Mouse (Mus musculus) stomach, embryonic 15.5 days (tissue): ENCODE data around the gene Zc3h14. TPM values are rescaled to one million over a fixed set of nuclear protein-coding genes. Genes with fewer than 3 reads are reported as not detected.

Experiments used
- ATAC-seq: fragments of 200-750 bp; cut with Nextera tagmentation; 2 replicates; pipeline ENCODE4 v1.8.0; 2017; ENCODE audit warnings: low read depth, moderate number of reproducible peaks, moderate TSS enrichment; ENCODE audit not compliant: insufficient read depth, low FRiP score
- H3K27ac ChIP-seq: fragments of 300-500 bp; sonication (generic); 2 replicates; pipeline ENCODE4 v1.5.1; 2015; ENCODE audit warnings: mild to moderate bottlenecking, inconsistent platforms
- H3K27me3 ChIP-seq: fragments of 300-500 bp; sonication (generic); replicated peaks from 2 replicates; pipeline ENCODE4 v1.6.1; 2015; ENCODE audit warnings: inconsistent platforms
- H3K36me3 ChIP-seq: fragments of 300-500 bp; sonication (generic); 2 replicates; pipeline ENCODE4 v1.6.1; 2015; ENCODE audit warnings: inconsistent platforms
- H3K4me1 ChIP-seq: fragments of 300-500 bp; sonication (generic); 2 replicates; pipeline ENCODE4 v1.6.1; 2015; ENCODE audit warnings: inconsistent platforms
- H3K4me2 ChIP-seq: fragments of 300-500 bp; sonication (generic); 2 replicates; pipeline ENCODE4 v1.6.1; 2015; ENCODE audit warnings: mild to moderate bottlenecking, inconsistent platforms
- H3K4me3 ChIP-seq: fragments of 300-500 bp; sonication (generic); replicated peaks from 2 replicates; pipeline ENCODE4 v1.5.1; 2015; ENCODE audit warnings: inconsistent platforms
- H3K9ac ChIP-seq: fragments of 300-500 bp; sonication (generic); 2 replicates; pipeline ENCODE4 v1.6.1; 2015; ENCODE audit warnings: inconsistent platforms
- H3K9me3 ChIP-seq: fragments of 300-500 bp; sonication (generic); 2 replicates; pipeline ENCODE4 v1.6.1; 2016; ENCODE audit warnings: inconsistent platforms
- WGBS: fragments of 180-500 bp; shearing (Covaris S2); methylation state at CpG from one replicate; pipeline ENCODE4 v1.1.7; 2015; 5-methylcytosine and 5-hydroxymethylcytosine counted together
- polyA plus RNA-seq: library from polyadenylated mRNA; unstranded; fragments of >200 nt; fragmentation: Nextera tagmentation; extraction: Ambion mirVana; gene quantifications from 2 replicates; pipeline ENCODE4 v1.2.1, GENCODE M21; 2015

Gene Zc3h14
- polyA plus RNA-seq, 1 experiment from 2014 or later, result 101 TPM

DNA sequence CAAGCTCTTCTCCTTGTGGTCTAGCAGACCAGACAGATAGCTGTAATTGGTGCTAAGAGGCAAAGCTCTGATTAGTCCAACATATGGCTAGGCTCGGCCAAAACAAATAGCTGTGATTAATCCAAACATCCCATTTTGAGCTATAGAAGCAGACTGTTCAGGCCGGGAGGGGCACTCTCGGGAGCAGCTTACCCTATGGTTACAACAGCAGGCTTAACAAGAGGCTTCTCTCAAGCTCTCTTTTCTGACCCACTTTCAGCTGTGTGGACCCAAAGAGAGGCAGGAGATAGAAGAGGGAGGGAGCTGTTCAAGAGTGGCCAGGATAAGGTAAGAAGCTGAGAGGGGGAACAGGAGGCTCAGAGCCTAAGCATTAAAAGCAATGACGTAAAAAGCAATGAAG, 1.1 kb upstream of the Zc3h14 start:
- H3K4me3 ChIP-seq, result no peak overlapping the region
- no peak for ATAC-seq
- H3K27ac ChIP-seq, result no peak overlapping the region
- H3K4me2 ChIP-seq, result no peak overlapping the region
- no peak overlapping the region for H3K9ac ChIP-seq
- H3K9me3 ChIP-seq, result no peaks in the 10 kb centered on the region
- peaks cover 5% of the 10 kb centered on the region; the same call in 1 of the 2 replicates for H3K4me1 ChIP-seq
- no peaks in the 10 kb centered on the region for H3K36me3 ChIP-seq
- H3K27me3 ChIP-seq, result no peaks in the 10 kb centered on the region
- 42% methylated on average over 4 of the region's 4 CpGs for WGBS

DNA sequence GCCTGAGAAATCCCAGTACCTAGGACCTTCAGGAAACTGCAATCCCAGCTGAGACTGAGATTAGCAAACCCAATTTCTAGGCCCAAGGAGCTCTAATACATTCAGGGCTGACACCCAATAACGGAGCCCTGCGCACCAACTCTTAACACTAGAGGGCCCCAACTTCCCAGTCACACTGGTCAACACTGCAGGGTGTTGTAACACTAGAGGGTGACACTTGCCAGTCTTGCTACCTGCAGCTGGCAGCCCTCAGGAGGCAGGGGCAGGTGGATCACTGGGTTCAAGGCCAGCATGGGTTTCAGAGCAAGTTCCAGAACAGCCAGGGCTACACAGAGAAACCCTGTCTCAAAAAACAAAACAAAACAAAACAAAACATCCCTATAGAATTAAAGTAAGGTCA, 633 bp upstream of the Zc3h14 start:
- H3K27ac ChIP-seq, result no peak overlapping the region
- no peaks in the 10 kb centered on the region for H3K9me3 ChIP-seq
- H3K36me3 ChIP-seq, result no peaks in the 10 kb centered on the region
- H3K4me2 ChIP-seq, result no peak overlapping the region; the same call in 1 of the 2 replicates
- peak; percentile 69; the same call in 1 of the 2 replicates for ATAC-seq
- no peak overlapping the region for H3K4me3 ChIP-seq
- peaks cover 5% of the 10 kb centered on the region; the same call in 1 of the 2 replicates for H3K4me1 ChIP-seq
- no peaks in the 10 kb centered on the region for H3K27me3 ChIP-seq
- H3K9ac ChIP-seq, result no peak overlapping the region
- 18% methylated on average over 2 of the region's 2 CpGs for WGBS

- no peak for ATAC-seq
- Histone ChIP-seq H3K9me3 (no peaks in the 10 kb centered on the region), H3K27ac (peak overlapping the region; percentile 92), H3K4me3 (peak overlapping the region; percentile 93), H3K4me1 (peaks cover 5% of the 10 kb centered on the region; the same call in 1 of the 2 replicates), H3K4me2 (peak overlapping the region; percentile 63), H3K27me3 (no peaks in the 10 kb centered on the region), H3K36me3 (no peaks in the 10 kb centered on the region), H3K9ac (peak overlapping the region; percentile 94)
- under 1% methylated on average over 14 of the region's 14 CpGs for WGBS
Measured at GRCm38 (mm10) chr12:98747380-98747753, 603 bp downstream of the Zc3h14 start.

DNA sequence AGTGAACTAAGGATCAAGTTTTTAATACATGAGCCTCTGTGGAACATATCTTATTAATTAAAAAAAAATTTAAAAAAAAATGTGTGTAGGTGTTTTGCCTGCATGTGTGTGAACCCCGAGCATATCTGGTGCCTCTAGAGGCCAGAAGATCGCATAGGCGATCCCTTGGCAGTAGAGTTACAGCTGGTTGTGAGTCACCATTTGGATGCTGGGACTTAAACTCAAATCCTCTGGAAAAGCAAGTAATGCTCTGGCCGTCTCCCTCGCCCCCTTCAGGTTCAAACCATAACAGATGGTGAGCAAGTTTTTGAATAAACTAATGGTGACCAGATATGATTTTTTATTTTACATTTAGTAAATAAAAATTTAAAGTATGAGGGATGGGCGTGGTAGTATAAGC, 10.9 kb downstream of the Zc3h14 start:
- 83% methylated on average over 6 of the region's 6 CpGs for WGBS
- no peak overlapping the region for H3K4me2 ChIP-seq
- ATAC-seq, result no peak
- no peak overlapping the region for H3K4me3 ChIP-seq
- no peak overlapping the region for H3K9ac ChIP-seq
- no peaks in the 10 kb centered on the region for H3K27me3 ChIP-seq
- peaks cover 50% of the 10 kb centered on the region for H3K36me3 ChIP-seq
- no peak overlapping the region for H3K27ac ChIP-seq
- H3K4me1 ChIP-seq, result no peaks in the 10 kb centered on the region
- no peaks in the 10 kb centered on the region for H3K9me3 ChIP-seq

DNA sequence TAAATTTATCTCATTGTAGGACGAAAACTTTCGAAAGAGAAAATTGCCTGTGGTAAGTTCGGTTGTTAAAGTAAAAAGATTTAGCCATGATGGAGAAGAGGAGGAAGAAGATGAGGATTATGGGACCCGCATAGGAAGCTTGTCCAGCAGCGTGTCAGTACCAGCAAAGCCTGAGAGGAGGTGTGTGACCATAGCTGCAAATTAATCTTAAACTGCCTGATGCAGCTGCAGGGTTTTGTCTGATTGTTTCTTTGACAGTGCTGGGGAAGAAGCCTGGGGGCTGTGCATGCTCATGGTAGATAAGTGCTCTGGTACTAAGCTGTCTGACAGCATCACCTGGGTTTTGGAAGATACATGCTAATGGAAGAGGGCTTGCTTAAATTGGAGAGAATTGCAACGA, 12.9 kb downstream of the Zc3h14 start:
- no peaks in the 10 kb centered on the region for H3K27me3 ChIP-seq
- no peak for ATAC-seq

DNA sequence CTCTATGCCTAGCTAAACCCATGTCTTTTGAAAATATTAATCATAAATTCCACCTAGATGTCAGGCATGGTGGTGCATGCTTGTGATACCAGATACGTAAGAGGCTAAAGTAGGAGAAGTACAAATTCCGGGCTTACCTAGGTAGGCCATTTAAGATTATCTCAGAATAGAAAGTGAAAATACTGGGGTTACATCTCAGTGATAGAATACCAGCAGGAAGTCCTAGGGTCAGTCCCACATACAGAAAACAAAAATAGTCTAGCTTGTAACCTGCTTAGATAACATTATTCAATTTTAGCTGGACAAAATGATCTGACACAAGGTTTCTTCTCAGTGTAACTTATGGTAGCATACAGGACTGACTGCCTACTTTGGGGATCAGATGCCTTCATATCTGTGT, 19.5 kb downstream of the Zc3h14 start:
- peaks cover 39% of the 10 kb centered on the region for H3K36me3 ChIP-seq
- no peaks in the 10 kb centered on the region for H3K4me1 ChIP-seq
- no peak overlapping the region for H3K27ac ChIP-seq
- H3K9ac ChIP-seq, result no peak overlapping the region
- 95% methylated on average over 2 of the region's 2 CpGs for WGBS
- no peak overlapping the region for H3K4me3 ChIP-seq
- H3K9me3 ChIP-seq, result no peaks in the 10 kb centered on the region
- no peak for ATAC-seq
- H3K27me3 ChIP-seq, result no peaks in the 10 kb centered on the region
- no peak overlapping the region for H3K4me2 ChIP-seq

More for the DNA sequence above, 12.9 kb downstream of the Zc3h14 start:
- Histone ChIP-seq H3K27ac (no peak overlapping the region), H3K9me3 (no peaks in the 10 kb centered on the region), H3K9ac (no peak overlapping the region), H3K4me1 (no peaks in the 10 kb centered on the region), H3K36me3 (peaks cover 55% of the 10 kb centered on the region), H3K4me2 (no peak overlapping the region), H3K4me3 (no peak overlapping the region)
- WGBS, result 91% methylated on average over 6 of the region's 6 CpGs

- no peaks in the 10 kb centered on the region for H3K9me3 ChIP-seq
- H3K9ac ChIP-seq, result no peak overlapping the region
- no peaks in the 10 kb centered on the region for H3K4me1 ChIP-seq
- WGBS, result 67% methylated on average over 3 of the region's 3 CpGs
- no peak overlapping the region for H3K27ac ChIP-seq
- peaks cover 34% of the 10 kb centered on the region for H3K36me3 ChIP-seq
- H3K4me3 ChIP-seq, result no peak overlapping the region
- ATAC-seq, result no peak
- H3K27me3 ChIP-seq, result no peaks in the 10 kb centered on the region
- no peak overlapping the region for H3K4me2 ChIP-seq
Measured at GRCm38 (mm10) chr12:98777509-98777908, 30.7 kb downstream of the Zc3h14 start.

GRCm38 (mm10) chr12:98779148-98779547, 32.4 kb downstream of the Zc3h14 start:
- Histone ChIP-seq H3K4me2 (no peak overlapping the region), H3K4me3 (no peak overlapping the region), H3K4me1 (no peaks in the 10 kb centered on the region), H3K27me3 (no peaks in the 10 kb centered on the region), H3K9me3 (no peaks in the 10 kb centered on the region), H3K27ac (no peak overlapping the region), H3K36me3 (peaks cover 39% of the 10 kb centered on the region), H3K9ac (no peak overlapping the region)
- WGBS, result 81% methylated on average over 4 of the region's 4 CpGs
- no peak for ATAC-seq

DNA sequence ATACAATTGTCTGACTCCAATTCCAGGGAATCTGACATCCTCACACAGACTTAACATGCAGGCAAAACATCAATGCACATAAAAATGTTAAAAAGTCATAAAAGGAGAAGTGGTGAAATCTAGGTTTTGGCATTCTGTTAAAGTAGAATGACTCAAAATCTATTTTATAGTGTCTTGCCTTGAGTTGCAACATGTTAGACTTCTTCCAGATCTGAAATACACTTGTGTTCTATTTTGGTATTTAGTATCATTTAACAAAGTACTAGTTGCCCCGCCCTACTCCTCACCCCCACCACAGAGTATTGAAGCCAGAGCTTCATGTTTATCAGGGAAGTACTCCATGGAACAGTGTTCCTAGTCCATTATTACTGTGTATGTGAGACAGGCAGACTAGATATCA, 37.5 kb downstream of the Zc3h14 start:
- H3K4me1 ChIP-seq, result no peaks in the 10 kb centered on the region
- H3K27me3 ChIP-seq, result no peaks in the 10 kb centered on the region
- ATAC-seq, result no peak
- H3K36me3 ChIP-seq, result peaks cover 31% of the 10 kb centered on the region
- no peak overlapping the region for H3K4me2 ChIP-seq
- no peaks in the 10 kb centered on the region for H3K9me3 ChIP-seq
- H3K9ac ChIP-seq, result no peak overlapping the region
- WGBS, result 94% methylated on average over 1 of the region's 1 CpGs
- H3K27ac ChIP-seq, result no peak overlapping the region
- H3K4me3 ChIP-seq, result no peak overlapping the region

- Histone ChIP-seq H3K27me3 (no peaks in the 10 kb centered on the region), H3K9ac (no peak overlapping the region), H3K36me3 (peaks cover 13% of the 10 kb centered on the region; the same call in 1 of the 2 replicates), H3K4me2 (no peak overlapping the region), H3K4me3 (no peak overlapping the region), H3K27ac (no peak overlapping the region), H3K4me1 (no peaks in the 10 kb centered on the region), H3K9me3 (no peaks in the 10 kb centered on the region)
- 89% methylated on average over 3 of the region's 3 CpGs for WGBS
- ATAC-seq, result no peak
Measured at GRCm38 (mm10) chr12:98795731-98796318, 49.1 kb downstream of the Zc3h14 start.

- no peak overlapping the region for H3K9ac ChIP-seq
- WGBS, result 77% methylated on average over 5 of the region's 5 CpGs
- no peaks in the 10 kb centered on the region for H3K9me3 ChIP-seq
- no peak overlapping the region for H3K4me2 ChIP-seq
- H3K4me1 ChIP-seq, result no peaks in the 10 kb centered on the region
- H3K27me3 ChIP-seq, result no peaks in the 10 kb centered on the region
- no peak for ATAC-seq
- no peaks in the 10 kb centered on the region for H3K36me3 ChIP-seq
- H3K27ac ChIP-seq, result no peak overlapping the region
- no peak overlapping the region for H3K4me3 ChIP-seq
Measured at GRCm38 (mm10) chr12:98800334-98800733, 53.6 kb downstream of the Zc3h14 start.

GRCm38 (mm10) chr12:98802245-98802644, 55.5 kb downstream of the Zc3h14 start:
- Histone ChIP-seq H3K4me2 (no peak overlapping the region), H3K36me3 (no peaks in the 10 kb centered on the region), H3K27me3 (no peaks in the 10 kb centered on the region), H3K27ac (no peak overlapping the region), H3K4me1 (no peaks in the 10 kb centered on the region), H3K9me3 (no peaks in the 10 kb centered on the region), H3K4me3 (no peak overlapping the region), H3K9ac (no peak overlapping the region)
- 70% methylated on average over 3 of the region's 3 CpGs for WGBS
- no peak for ATAC-seq
